Mouse (Mus musculus) mouse trophoblast stem cell (cell line): ENCODE measurements around the gene Slc9a2.
"Not testable (repeated sequence)": the region's sequence is repeated elsewhere in the genome, so short reads cannot be mapped to it uniquely, and the experiment has no call there.

Experiments
- in situ Hi-C, 2 experiments: fragments of 300-500 bp; cut with MseI, MboI; formaldehyde crosslinking; loops; 2 replicates in 1 of 2; 3 replicates in 1 of 2; pipeline ENCODE4 v1.15.1; 2025

Gene Slc9a2

DNA sequence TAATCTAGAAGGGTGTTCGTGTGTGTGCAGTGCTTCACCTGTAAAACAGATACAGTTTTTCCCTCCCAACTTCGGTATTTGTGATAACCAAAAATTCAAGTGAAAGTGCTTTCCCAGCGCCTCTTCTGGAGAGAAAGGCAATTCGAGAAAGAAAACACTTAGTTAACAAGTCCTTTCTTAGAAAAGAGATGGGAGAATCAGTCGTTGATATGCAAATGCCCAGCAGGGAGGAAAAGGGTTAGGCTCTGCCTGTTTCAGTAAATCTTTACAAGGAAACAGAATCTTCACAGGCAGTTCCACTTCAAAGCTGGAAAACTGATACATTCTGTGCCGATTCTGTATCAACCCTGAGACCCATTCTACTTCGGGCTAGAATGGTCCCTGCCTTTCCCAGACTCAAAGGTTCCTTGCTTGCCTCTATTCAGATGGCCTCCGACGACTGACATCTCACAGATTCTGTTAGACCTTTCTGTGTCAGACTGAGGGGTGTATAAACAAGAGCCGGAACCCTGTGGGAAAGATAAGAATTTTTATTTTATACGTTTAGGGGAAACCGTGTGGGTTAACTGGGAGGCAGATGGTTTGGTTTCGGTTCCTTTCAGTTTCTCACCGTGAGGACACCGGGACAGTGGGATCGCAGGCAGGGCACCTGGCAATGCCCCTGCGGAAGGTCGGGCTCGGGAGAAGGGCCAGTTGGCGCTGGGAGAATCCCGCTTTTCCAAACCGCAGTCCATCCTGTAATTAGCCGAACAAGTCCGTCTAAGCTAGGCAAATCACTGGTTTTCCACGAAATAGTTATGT lies at the start of gene Slc9a2:
Slc9a2 (plus strand) TSS at position 508 of the 801 bp plus-strand sequence.
- in situ Hi-C loops = no loop called here

DNA sequence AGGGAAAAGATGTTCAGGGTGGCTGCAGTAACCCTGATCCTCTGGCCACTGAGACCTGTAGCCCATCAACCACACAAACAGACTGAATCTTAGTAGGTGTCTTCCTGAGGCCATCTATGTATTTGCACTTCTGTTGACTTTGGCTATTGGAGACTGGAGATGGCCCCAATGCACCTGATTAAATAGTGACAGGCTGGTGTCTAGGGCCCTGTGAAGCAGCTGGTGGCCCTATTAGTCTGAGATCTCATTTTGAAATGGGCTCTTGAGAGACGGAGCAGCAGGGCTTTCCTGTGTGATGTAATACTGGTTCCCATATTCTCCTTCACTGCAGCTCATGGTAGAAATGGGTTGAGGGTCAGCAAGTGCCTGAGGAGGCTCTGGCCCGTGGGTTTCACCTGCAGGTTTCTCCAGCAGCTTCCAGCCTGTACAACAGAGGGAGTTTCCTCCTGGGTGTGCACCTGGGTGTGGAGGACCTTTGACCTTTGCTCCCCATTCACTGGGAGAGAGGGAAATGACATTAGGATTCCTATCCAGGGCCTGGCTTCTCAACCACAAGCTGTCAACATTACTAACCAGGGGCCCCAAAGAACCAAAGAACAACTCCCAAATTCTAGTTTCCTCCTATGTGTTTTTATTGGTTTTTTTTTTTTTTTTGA lies 47.8 kb upstream of the Slc9a2 start:
- in situ Hi-C loops = no loop called here

DNA sequence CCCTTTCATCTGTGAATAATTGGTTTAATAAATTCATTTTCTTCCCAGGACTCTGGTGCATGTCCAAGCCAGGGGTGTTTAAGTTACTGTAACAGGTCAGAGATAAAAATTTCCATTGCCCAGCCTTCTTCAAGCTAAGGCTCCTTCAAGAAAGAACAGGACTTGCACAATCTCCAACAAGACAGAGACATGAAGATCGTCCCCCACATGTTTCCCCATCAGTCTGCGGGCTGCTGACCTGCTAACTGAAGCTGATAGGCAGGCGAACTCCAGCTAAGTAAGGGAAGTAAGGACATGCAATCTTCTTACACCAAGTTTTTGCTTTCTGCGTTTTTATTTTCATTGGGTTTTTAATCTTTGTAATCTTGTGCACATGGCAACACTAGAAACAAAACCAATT lies 45.8 kb upstream of the Slc9a2 start:
- in situ Hi-C loops = no loop called here

DNA sequence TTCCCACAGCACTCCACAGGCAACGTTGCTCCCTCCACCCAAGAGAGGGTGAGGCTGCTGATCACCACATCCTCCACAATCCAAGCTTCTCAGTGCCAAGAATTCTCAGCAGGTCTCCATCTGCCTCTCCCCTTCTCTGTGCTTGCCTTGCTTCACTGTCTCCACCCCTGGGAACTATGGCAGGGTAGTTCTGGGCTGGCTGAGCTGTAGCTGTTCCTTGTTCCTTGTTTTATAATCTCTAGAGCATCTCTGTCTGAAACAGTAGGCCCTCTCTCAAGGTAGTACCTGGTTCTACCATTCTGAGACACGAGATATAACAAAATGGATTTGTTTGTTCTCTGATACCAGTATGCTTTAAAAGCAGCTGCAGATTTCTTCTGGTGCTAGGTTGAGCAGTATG lies 32.1 kb upstream of the Slc9a2 start:
- in situ Hi-C loops = no loop called here

DNA sequence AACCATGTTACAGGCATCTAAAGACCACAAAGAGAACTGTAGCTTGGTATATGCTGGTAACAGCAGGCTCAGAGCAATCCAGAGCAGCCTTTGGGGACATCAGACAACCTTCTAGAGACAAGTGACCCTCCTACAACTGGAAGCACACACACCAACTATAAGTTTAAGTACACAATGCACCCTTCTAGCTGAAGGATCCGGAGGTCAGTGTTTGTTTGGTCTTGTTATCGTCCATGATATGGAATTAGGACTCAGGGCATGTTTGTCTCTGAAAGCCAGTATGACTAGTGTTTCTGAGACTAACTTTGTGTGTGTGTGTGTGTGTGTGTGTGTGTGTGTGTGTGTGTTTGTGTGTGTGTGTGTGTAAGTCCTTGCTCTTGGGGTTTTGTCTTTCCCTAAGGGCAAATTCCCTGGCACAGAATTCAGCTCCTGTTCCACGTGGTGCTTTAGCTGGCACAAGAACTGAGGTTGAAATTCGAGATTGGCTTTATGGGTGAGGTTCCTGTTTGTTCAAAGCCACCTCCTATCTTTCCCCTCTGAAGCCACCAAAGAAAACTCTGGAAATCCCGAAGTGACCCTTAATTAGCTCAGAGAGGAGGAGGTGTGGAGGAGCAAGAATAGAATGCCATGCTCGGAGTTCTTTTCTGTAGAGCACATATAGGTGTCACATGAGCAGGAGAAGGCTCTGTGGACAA lies 29.4 kb upstream of the Slc9a2 start:
- in situ Hi-C loops = no loop called here

DNA sequence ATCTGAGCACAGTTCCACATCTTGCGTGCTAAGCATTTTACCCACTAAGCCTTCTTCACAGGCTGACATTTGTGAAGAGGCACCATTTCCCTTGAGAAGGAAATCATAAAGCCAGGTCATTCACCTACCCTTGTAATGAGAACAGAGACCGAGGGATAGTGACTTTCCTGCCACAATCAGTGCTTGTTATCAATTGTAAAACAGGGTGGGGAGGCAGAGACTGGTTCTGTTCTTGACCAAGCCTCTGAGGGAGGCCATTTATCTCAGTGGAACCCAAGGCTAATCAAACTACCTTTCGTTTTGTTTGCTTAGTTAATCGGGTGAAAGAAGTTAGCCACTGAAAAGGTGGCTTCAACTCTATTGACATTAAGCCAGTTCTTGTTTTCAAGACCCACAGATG lies 23.3 kb upstream of the Slc9a2 start:
- in situ Hi-C loops = loop anchor here in 1 of 2 experiments (5.0 kb wide), 1 partner anchor 75 kb away; the partner anchor contains the start of gene Slc9a4

DNA sequence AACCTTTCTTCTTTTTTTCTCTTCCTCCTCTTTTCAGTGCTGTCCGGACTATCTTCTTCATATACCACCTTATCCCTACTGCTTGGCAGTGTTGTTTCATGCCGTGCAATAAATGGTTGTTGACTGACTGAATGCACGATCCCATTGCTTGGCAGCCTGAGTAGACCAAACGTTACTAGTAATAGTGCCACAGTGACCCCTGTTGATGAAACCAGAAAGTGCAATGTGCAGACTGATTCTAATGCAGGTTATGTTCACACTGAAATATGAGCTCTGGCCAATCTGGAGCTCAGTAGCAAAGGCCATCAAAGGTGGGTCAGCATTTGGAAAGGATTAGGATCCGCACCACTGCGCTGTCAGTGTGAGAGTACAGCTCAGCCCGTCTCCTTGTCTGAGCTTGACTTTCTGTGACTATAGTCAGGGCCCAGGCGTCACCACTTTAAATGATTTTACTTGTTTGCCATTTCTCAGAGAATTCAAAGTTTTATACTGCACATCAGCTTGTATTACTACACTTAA lies 22.3 kb upstream of the Slc9a2 start:
- in situ Hi-C loops = loop anchor here in 1 of 2 experiments (5.0 kb wide), 1 partner anchor 76 kb away; the partner anchor contains the start of gene Slc9a4

DNA sequence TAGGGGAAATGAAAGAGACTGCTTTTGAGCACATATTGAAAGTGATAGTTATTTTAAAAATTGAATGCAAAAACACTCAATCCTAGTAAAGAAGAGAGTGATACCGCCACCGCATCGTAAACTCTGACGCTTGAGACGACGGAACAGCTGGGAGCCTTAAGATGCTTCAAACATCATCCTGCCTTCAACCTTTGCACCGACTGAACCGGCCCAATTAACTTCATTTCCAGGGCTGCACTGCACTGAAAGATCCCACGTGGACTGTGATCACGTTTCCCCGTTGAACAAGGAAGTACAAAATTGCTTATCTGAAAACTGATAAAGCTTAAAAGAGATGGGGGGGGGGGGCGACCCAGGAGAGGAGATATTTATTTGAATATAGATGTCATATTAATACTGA lies 21.4 kb upstream of the Slc9a2 start:
- in situ Hi-C loops = loop anchor here in 1 of 2 experiments (5.0 kb wide), 1 partner anchor 77 kb away; the partner anchor contains the start of gene Slc9a4

DNA sequence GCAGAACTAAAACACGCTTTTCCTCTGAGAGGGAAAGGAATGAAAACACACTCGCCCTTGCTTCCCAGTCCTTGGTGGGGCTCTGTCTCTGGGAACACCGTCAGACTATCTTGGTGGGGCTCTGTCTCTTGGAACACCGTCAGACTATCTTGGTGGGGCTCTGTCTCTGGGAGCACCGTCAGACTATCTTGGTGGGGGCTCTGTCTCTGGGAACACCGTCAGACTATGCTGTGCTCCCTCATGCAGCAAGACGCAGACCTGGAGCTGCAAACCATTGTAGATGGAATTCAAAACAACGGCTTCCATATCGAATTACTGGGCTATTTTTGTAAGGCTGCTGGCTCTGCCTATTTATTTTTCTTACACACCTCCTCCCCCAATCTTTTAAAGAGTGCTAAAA lies 20.9 kb upstream of the Slc9a2 start:
- in situ Hi-C loops = loop anchor here in 1 of 2 experiments (5.0 kb wide), 1 partner anchor 77 kb away; the partner anchor contains the start of gene Slc9a4

DNA sequence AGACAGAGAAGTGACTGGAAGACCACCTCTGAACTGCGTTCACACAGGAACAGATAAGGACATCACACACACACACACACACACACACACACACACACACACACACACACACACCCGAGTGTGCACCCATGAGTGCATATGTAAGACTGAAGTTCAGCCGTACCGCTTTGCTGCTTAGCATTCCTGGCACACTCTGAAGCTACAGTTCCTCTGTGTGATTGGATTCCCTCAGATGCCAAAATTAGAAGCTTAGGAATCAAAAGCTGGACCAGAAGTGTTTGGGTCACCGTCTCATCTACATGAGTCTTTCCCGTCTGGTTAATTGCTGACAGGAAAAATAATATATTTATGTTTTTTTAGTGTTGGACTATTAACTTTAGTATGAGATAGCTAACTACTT lies 19.5 kb upstream of the Slc9a2 start:
- in situ Hi-C loops = loop anchor here in 1 of 2 experiments (5.0 kb wide), 1 partner anchor 79 kb away; the partner anchor contains the start of gene Slc9a4

DNA sequence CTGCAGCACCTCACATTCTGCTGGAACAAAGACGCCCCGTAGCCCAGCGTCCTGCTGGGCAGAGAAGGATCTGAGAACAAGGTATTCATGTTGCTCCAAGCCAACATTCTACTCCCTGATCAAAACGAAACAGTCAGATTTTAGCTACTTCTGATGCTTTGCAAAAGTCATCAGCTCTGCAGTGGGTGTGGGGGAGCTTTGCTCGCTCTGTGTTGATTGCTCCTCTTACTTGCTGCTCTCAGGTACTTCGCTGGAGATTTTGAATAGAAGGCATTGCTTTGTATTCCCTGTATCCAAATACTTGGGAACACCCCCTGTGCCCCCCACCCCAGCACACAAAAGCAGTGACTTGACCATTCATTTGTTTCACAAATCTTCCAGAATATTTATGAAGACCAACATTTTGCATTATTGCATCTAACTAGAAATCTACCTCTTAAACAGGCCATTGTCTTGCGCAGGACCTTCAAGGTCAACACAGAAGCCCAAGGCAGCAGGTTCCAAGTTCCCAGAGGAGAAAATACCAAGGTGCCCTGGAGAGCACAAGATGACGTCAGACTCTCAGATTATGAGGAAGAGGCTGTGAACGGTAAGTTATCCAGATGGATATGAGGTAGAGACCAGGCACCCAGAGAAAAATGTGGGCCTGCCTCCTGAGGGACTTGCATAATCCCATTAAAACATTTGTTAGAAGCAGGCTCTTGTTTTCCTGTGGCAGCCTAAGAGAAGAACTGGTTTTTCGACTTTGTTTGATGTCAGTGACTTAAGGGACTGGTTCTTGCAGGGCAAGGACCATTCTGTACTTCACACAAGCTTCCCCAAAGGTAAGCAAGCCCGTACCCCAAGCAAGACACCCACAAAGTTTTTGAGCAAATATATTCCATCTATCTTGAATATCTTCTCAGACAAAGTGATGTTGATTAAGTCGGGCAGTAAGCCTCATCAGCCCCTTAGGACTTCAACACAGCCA lies 14.7 kb upstream of the Slc9a2 start:
- in situ Hi-C loops = no loop called here

DNA sequence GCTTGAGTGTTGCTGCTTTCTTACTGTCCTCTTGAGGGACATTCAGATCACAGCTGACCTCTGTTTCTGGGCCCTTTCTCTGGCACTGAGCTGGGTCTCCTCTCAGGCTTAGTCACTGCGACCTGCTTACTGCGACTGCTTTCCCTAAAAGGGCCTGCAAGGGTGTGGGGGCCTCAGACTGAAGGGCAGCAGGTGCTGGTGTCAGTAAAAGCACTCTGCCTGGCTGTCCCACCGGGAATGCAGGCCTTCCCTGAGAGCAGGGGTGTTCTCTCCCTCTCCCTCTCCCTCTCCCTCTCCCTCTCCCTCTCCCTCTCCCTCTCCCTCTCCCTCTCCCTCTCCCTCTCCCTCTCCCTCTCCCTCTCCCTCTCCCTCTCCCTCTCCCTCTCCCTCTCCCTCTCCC lies 12.9 kb upstream of the Slc9a2 start:
- in situ Hi-C loops = not testable (repeated sequence)

DNA sequence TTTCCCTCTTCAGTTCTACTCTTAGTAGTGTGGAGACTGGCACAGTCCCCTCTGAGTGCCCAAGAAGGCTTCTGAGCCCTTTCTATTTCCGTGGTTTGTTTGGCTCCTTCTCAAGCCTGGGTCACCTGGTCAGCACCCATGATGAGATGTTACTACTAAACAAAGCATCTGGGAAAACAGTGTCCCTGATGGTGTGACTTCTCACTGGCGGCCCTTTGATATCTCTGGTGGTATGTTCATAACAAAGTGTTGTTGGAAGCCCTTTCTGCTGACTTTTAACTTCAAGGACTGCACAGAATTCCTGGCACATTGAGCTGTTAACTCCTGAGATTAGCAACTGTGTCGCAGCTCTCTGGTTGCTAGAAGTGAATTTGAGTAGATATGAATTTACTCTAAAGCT lies 10.3 kb upstream of the Slc9a2 start:
- in situ Hi-C loops = no loop called here

DNA sequence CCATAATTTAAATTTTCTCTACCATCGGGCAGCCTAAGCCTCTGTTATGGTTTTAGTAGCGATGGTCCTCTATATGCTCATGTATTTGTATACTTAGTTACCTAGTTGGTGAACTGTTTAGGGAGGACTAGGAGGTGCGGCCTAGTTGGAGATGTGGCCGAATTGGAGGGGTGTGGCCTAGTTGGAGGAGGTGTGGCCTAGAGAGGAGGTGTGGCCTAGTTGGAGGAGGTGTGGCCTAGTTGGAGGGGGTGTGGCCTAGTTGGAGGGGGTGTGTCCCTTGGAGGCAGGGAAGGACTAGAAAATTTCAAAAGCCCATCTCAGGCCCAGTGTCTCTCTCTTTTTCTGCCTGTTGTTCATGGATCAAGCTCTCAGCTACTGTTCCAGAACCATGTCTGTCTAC lies 8.9 kb upstream of the Slc9a2 start:
- in situ Hi-C loops = no loop called here

DNA sequence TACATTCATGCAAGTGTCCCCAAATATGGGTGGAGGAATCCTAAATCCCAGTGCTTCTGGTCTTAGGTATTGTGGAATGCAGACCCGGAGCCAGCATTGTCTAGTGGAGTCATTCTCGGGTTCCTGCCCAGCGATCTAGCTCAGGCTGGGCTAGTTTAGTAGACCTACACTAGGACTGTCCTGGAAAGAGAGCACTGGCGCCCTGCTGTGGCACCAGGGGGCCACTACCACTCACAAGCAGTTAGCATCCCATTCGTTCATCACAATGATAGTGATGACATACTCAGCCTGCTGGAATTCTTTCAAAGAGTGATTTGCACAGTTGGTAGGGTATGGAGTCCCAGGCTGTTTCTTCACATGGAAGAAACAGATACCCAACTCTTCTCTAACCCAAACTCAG lies 3.1 kb upstream of the Slc9a2 start:
- in situ Hi-C loops = no loop called here

DNA sequence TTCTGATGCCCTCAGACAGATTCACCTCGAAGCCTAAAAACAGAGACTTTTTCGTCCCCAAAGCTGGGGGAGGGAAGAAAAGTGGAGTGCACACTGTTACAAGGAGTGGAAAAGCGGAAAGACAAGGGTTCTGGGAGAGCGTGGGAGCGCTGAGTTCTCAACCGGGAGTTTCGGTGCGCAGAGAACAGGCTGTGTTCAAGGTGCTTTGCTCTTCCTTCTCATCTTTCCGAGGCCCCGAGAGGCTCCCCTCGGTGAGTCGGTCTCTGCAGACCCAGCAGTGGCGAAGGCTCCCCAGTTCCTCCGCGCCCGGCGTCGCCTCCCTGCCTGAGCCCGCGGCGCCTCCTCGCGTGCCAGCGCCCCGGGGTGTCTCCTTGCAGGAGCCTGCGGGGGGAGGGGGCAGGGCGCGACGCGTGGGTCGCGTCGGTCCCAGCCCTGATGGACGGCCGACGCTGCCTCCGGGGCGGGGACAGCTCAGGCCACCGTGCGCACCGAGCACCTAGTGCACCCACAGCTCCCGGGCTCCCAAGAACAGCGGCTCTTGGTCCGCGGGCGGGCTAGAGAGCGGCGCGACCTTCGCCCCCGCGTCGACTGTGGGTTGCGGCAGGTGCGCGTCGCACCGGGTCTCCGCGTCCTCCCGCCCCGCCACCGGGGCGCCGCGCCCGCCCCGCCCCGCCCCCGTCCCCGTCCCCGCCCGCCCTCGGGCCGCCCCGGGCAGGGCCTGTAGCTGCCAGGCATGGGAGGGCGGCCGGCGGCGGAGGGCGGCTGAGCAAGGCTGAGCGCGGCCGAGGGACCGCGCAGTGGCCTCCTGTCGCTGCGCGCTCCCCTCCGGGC lies 709 bp downstream of the Slc9a2 start:
- in situ Hi-C loops = no loop called here

DNA sequence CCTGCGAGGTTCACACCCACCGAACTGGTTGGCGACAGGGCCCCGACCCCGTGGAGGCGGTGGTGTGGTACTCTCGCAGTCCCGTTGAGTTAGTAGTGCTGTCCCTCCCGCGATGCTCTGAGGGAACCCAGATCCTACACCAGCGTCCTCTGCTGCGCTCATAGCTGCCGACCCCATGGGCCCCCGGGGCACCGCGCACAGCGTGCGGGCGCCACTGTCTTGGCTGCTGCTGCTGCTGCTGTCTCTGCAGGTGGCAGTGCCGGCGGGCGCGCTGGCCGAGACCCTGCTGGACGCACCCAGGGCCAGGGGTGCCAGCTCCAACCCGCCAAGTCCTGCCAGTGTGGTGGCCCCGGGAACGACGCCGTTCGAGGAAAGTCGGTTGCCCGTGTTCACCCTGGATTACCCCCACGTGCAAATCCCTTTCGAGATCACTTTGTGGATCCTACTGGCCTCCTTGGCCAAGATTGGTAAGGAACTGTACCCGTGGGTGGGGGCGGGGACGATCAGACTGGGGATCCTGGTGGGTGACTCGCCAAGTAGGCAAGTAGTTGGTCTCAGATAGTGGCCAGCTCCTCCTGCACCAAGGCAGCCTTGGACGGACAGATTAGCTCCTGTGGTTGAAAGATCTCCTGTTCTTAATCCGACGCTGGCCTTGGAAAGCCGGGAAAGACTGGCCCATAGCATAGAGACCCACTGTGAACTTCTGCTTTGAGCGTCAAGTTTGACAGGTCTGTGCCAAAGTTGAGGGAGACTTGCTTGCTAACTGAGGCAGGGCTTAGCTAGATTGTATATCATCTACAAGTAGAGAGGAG lies 1.5 kb downstream of the Slc9a2 start:
- in situ Hi-C loops = no loop called here

DNA sequence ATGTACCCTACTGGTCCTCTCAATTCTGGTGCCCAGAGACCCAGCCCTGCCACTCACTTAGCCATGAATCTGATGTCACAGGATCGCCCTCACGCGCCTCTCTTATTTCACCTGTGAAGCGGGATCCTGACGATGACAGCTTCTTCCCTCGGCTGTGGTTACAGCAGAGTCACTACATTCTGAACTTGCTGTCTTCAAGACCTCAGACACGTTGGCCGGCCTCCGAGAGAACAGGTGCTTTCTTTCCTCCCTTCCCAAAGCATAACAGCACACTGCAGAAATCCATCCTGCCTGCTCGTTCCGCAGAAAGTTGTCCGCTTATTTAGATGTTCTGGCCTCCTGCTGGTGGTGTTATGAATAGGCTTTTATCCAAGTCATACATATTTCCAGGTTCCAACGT lies 13.9 kb downstream of the Slc9a2 start:
- in situ Hi-C loops = no loop called here

DNA sequence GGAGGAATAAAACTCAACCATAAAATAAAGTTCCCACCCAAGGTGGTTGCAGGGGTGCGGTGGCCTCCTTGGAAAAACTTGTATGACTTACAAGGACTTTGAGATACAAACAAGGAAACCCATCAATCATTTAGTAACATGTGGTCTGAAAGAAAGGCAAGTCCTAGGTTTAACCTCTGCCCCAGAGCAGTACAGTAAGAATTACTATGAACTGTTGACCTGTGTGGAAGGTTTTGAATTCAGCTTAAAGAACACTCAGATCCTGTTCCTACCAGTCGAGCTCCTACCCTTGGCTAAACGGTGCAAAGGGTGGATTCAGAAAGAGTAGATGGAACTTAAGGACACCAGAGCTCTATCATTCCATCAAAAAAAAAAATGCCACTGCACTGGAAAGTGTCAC lies 16.1 kb downstream of the Slc9a2 start:
- in situ Hi-C loops = no loop called here
